Mouse (Mus musculus) embryonic facial prominence, embryonic 10.5 days (tissue): ENCODE results near the gene Rrp9. TPM values are rescaled to one million over a fixed set of nuclear protein-coding genes. Genes with fewer than 3 reads are reported as not detected.
A peak's percentile ranks its signal among the peaks of the same experiment; 100 is the strongest.

ENCODE experiments used
- DNase-seq: peaks from one replicate; pipeline ENCODE4 v3.0.0-alpha.2; 2017; ENCODE audit warnings: low spot score
- H3K27ac ChIP-seq: fragments of 300-500 bp; sonication (generic); replicated peaks from 2 replicates; pipeline ENCODE4 v1.5.1; 2016; ENCODE audit warnings: mild to moderate bottlenecking
- H3K27me3 ChIP-seq: fragments of 300-500 bp; sonication (generic); replicated peaks from 2 replicates; pipeline ENCODE4 v1.6.1; 2016; ENCODE audit warnings: low read depth, mild to moderate bottlenecking; ENCODE audit not compliant: poor library complexity, severe bottlenecking
- H3K36me3 ChIP-seq: fragments of 300-500 bp; sonication (generic); replicated peaks from 2 replicates; pipeline ENCODE4 v1.6.1; 2016; ENCODE audit warnings: mild to moderate bottlenecking, moderate library complexity
- H3K4me1 ChIP-seq: fragments of 300-500 bp; sonication (generic); 2 replicates; pipeline ENCODE4 v1.6.1; 2016
- H3K4me3 ChIP-seq: fragments of 300-500 bp; sonication (generic); 2 replicates; pipeline ENCODE4 v1.5.1; 2016; ENCODE audit warnings: mild to moderate bottlenecking, moderate library complexity
- H3K9me3 ChIP-seq: fragments of 300-500 bp; sonication (generic); 2 replicates; pipeline ENCODE4 v1.6.1; 2016; ENCODE audit warnings: mild to moderate bottlenecking
- WGBS: fragments of 180-500 bp; shearing (Covaris S2); methylation state at CpG from one replicate; pipeline ENCODE4 v1.1.7; 2016; 5-methylcytosine and 5-hydroxymethylcytosine counted together
- polyA plus RNA-seq: library from polyadenylated mRNA; unstranded; fragments of >200 nt; fragmentation: Nextera tagmentation; extraction: Ambion mirVana; gene quantifications from 2 replicates; pipeline ENCODE4 v1.2.1, GENCODE M21; 2016

The Rrp9 gene
- polyA plus RNA-seq, 1 experiment from 2014 or later = 77.5 TPM

DNA sequence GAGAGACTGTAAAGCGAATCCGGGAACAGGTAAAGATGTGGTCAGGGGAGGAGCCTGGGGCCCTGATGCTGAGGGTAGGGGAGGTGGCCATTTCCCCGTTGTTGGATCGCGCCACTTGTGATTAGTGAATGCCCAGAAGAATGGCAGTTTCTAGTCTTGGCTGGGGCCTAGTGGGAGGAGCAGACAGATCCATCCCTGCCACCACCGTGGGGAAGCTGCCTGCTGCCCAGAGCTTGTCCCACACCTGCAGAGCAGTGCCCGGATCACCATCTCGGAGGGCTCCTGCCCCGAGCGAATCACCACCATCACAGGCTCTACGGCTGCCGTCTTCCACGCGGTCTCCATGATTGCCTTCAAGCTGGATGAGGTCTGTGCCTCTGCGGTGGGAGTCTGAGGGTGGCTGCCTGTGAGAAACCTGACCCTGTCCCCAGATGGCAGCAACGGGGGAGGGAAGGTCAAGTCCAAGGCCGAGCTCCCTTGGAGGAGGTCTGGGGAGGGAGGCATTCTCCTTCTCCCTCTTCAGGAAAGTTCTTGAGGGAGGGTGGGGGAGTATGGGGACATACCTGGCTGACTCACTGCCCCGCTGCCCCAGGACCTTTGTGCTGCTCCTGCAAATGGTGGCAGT, 15.2 kb upstream of the Rrp9 start:
- Histone ChIP-seq H3K36me3 (peaks cover 98% of the 10 kb centered on the region), H3K27me3 (peaks cover 26% of the 10 kb centered on the region), H3K9me3 (no peaks in the 10 kb centered on the region), H3K4me3 (peak overlapping the region; percentile 26), H3K27ac (peak overlapping the region; percentile 4; the same call in 1 of the 2 replicates), H3K4me1 (peaks cover 98% of the 10 kb centered on the region)
- WGBS = 77% methylated on average over 18 of the region's 18 CpGs
- DNase-seq = peak; percentile 21

DNA sequence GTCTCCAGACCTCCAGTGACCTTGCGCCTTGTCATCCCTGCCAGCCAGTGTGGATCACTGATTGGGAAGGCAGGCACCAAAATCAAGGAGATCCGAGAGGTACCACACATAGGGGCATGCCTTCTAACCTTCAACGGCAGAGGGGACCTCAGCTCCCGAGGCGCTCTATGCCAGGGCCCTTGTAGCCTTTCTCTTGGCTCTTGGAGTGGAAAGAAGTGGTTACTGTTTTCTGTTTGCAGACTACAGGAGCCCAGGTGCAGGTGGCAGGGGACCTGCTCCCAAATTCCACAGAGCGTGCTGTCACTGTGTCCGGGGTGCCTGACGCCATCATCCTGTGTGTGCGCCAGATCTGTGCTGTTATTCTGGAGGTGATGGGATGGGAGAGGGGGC, 14.7 kb upstream of the Rrp9 start:
- Histone ChIP-seq H3K9me3 (no peaks in the 10 kb centered on the region), H3K4me1 (peaks cover 97% of the 10 kb centered on the region), H3K27ac (no peak overlapping the region), H3K27me3 (peaks cover 31% of the 10 kb centered on the region), H3K4me3 (no peak overlapping the region), H3K36me3 (peaks cover 100% of the 10 kb centered on the region)
- DNase-seq = no peak
- WGBS = 88% methylated on average over 9 of the region's 9 CpGs

DNA sequence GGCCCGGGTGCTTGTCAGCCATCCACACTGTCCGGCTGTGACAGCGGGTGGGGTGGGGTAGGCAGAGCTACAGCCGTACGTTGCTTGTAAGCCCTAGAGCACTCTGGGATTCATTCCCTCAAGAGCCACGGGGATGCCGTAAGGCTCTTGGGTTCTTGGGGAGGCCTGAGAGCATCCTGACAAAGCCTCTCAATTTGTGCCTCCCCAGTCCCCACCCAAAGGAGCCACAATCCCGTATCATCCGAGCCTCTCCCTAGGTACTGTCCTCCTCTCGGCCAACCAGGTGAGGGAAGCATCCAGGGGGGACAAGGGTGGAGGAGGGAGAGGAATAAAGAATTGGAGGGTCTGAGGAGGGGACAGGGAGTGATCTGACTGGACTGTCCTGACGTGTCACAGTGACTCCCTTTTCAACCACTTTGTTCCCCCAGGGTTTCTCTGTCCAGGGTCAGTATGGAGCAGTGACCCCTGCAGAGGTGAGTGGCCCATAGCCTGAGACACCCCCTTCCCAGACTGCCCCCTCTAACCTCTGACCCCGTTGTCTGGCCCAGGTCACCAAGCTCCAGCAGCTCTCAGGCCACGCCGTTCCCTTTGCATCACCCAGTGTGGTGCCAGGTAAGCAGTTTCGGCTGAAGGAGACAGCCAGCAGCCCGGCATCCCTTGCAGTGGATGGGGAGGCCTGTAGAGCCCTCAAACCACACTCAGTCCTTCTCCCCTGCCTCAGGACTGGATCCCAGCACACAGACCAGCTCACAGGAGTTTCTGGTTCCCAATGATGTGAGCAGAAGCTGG, 13.9 kb upstream of the Rrp9 start:
- H3K4me1 ChIP-seq = peaks cover 89% of the 10 kb centered on the region
- peaks cover 33% of the 10 kb centered on the region for H3K27me3 ChIP-seq
- 85% methylated on average over 16 of the region's 16 CpGs for WGBS
- H3K9me3 ChIP-seq = no peaks in the 10 kb centered on the region
- peaks cover 97% of the 10 kb centered on the region for H3K36me3 ChIP-seq
- DNase-seq = no peak
- H3K4me3 ChIP-seq = no peak overlapping the region
- no peak overlapping the region for H3K27ac ChIP-seq

DNA sequence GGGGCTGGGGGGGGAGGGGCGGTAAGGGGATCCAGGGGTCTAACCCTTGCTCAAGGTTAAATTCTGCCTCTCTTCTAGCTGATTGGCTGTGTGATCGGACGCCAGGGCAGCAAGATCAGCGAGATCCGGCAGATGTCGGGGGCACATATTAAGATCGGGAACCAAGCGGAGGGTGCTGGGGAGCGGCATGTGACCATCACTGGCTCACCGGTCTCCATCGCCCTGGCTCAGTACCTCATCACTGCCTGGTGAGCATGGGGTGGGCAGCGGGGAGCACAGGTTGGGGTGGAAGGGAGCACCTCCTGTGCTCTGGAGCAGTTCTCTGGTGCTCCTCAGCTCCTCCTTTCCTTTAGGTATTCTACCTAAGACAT, 13.3 kb upstream of the Rrp9 start:
- no peak overlapping the region for H3K27ac ChIP-seq
- no peak for DNase-seq
- H3K36me3 ChIP-seq = peaks cover 94% of the 10 kb centered on the region
- H3K4me3 ChIP-seq = no peak overlapping the region
- peaks cover 83% of the 10 kb centered on the region for H3K4me1 ChIP-seq
- WGBS = 91% methylated on average over 12 of the region's 12 CpGs
- H3K9me3 ChIP-seq = no peaks in the 10 kb centered on the region
- peaks cover 33% of the 10 kb centered on the region for H3K27me3 ChIP-seq

DNA sequence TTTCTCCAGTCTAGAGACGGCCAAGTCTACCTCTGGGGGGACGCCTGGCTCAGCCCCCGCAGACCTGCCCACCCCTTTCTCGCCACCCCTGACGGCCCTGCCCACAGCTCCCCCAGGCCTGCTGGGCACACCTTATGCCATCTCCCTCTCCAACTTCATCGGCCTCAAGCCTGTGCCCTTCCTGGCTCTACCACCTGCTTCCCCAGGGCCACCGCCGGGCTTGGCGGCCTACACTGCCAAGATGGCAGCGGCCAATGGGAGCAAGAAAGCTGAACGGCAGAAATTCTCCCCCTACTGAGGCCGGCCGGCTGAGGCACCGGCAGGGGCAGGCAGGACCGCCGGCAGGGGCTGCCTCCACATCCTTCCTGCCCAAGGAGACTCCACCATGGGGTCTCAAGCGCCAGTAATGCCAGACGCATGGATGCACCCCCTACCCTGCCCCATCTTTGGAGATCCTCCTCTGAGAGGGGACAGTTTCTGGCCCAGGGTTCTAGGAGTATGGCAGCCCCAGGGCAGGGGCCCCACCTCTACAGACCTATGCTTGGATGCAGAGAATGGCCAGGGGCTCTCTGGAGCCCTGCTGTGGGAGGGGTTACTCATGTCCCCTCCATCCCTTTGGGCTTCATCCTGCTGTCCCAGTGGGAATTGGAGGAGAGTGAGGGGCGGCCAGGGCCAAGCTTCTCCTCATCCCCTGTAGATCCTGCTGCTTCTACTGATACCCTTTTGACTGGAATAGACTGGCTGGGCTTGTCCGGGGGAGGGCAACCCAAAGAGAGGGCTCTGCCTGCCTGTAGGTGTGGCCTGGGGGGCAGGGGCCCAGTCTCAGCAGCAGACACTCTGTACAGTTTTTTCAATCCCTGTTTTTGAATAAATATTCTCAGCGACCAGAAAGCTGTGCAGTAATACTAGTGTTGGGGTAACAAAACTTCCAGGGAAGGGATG, 12.4 kb upstream of the Rrp9 start:
- Histone ChIP-seq H3K27me3 (peaks cover 33% of the 10 kb centered on the region), H3K9me3 (no peaks in the 10 kb centered on the region), H3K36me3 (peaks cover 84% of the 10 kb centered on the region), H3K4me3 (peak overlapping the region; percentile 32), H3K4me1 (peaks cover 73% of the 10 kb centered on the region), H3K27ac (0 out of 2 replicates have a peak overlapping the region, but pooled peaks have one; percentile 14)
- WGBS = 89% methylated on average over 21 of the region's 21 CpGs
- peak; percentile 16 for DNase-seq

DNA sequence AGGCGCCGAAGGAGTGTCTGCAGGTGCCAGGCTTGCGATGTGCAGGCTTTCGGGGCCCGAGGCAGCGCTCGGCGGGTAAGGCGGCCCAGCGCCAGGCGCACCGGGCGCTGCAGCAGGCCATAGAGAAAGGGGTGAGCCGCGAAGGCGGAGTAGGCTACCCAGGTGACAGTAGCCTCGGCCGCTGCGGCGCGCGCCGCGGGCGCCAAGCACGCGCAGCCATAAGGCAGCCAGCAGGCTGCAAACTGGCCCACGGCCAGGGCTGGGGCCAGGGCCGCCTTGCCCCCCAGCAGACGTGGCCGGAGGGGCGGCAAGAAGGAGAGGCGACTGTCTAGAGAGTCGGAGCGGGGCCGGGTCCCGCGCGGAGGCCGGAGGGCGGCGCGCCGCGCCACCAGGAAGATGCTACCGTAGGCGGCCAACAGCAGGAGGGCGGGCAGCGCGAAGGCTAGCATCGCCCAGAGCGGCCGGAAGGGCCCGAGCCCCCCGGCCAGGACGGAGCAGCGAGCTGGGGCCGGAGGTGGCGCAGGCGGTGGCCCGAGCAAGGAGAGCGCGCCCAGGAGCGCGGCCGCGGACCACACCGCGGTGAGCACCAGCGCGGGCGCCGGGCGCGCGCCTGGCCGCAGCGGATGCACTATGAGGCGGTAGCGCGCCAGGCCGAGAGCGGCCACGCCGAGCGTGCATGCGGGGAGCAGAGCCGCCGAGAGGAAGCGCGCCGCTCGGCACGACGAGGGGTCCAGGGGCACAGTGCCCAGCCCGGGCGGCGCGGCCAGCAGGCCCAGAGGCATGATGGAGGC, 10.8 kb upstream of the Rrp9 start:
- H3K4me1 ChIP-seq = peaks cover 68% of the 10 kb centered on the region
- H3K9me3 ChIP-seq = no peaks in the 10 kb centered on the region
- peak overlapping the region; percentile 62 for H3K4me3 ChIP-seq
- WGBS = 2% methylated on average over 99 of the region's 99 CpGs
- peaks cover 69% of the 10 kb centered on the region for H3K36me3 ChIP-seq
- peak overlapping the region; percentile 84 for H3K27ac ChIP-seq
- H3K27me3 ChIP-seq = peaks cover 33% of the 10 kb centered on the region
- DNase-seq = peak; percentile 79

DNA sequence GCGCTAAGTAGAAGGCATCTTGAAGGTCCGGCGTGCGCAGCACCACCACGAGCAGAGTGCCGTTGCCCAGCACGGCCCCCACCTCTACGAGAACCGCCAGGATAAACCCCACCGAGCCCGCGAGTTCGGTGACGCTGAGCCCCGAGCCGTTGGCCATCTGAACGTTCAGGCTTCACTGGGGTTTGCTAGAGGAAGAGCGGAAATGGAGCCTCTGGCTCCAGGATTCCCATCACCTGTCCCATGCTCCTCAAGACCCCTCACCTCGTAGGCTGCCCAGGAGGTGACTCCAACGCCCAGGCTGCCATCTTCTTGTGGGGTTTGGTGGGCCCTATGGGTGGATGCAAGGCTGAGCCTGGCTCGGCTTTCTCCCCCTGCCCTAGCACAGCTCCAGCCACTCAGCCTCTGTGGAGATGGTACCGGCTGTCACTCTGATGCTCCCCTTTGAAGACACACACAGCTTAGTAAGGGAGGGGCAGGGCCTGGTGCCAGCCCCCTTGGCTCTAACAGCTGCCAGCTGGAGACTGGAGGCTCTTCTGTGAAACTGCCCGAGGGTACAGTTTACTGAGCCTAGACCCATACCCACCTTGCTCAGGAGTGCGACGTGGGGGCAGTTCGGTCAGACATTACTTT, 10.1 kb upstream of the Rrp9 start, which contains the start of gene Gpr62:
Gpr62 (minus strand) TSS at position 368 of the 630 bp plus-strand sequence.
- Histone ChIP-seq H3K4me3 (peak within 1 kb of the TSS; percentile 62), H3K27me3 (peaks cover 33% of the 10 kb centered on the region), H3K4me1 (peaks cover 62% of the 10 kb centered on the region), H3K27ac (peak within 1 kb of the TSS; percentile 84), H3K9me3 (no peaks in the 10 kb centered on the region), H3K36me3 (peaks cover 61% of the 10 kb centered on the region)
- 34% methylated on average over 26 of the region's 26 CpGs for WGBS
- DNase-seq = no peak

DNA sequence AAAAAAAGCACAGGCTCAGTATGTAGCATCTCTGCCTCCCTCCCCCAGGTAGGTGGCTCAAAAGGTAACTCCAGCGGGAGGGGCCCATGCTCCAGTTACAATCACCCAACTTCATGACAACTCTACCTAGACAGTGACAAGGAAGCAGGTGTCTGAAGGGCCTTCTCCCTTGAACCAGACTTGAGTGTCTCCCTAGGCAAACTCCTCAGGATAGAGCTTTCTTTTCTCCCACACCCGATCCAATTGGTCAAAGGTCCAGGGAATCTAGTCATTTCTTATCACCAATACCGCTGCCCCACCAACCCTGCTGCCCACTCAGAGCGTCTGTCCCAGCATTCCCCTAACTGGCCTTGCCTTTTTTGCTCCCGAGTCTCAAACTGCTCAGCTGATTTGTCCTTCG, 9.0 kb upstream of the Rrp9 start:
- Histone ChIP-seq H3K27ac (no peak overlapping the region), H3K27me3 (peaks cover 39% of the 10 kb centered on the region), H3K36me3 (peaks cover 51% of the 10 kb centered on the region), H3K4me1 (peaks cover 61% of the 10 kb centered on the region), H3K9me3 (no peaks in the 10 kb centered on the region), H3K4me3 (no peak overlapping the region)
- 89% methylated on average over 6 of the region's 6 CpGs for WGBS
- DNase-seq = no peak

DNA sequence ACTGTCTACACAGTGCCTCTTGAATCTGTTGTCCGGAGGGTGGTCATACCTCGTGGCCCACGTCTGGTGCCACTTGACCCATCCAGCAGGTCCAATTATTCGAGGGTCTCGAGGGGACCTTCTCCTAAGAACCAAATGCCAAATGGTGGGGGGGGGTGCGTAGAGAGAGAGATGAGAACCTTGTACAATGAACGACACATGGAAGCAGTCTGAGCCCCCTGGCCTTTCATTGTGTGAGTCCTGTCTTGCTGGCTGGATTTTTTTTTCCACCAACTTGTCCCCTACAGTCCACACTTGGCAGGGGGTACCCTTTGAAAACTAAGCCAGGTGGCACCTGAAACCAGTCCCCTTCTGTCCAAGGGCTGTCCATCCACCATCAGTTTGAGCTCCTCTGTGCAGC, 8.0 kb upstream of the Rrp9 start:
- no peak overlapping the region for H3K4me3 ChIP-seq
- WGBS = 86% methylated on average over 7 of the region's 7 CpGs
- H3K9me3 ChIP-seq = no peaks in the 10 kb centered on the region
- H3K4me1 ChIP-seq = peaks cover 61% of the 10 kb centered on the region
- no peak overlapping the region for H3K27ac ChIP-seq
- H3K36me3 ChIP-seq = peaks cover 41% of the 10 kb centered on the region
- no peak for DNase-seq
- H3K27me3 ChIP-seq = peaks cover 38% of the 10 kb centered on the region

DNA sequence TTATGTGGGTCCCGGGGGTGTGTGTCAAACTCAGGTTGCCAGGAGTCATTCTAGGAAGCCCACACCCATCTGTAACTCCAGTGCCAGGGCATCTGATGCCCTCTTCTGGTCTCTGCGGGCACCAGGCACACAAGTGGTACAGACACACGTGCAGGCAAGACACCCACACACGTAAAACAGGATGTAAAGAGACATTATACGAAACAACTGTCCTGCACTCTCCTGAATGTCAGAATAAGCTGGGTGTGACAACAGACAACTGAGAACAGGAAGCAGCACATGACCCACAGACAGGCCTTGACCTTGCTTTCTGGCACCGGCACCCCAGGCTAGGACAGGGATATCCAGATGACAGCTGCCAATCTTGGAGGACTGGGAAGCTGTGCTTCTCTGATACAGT, 6.4 kb upstream of the Rrp9 start:
- Histone ChIP-seq H3K27me3 (peaks cover 23% of the 10 kb centered on the region), H3K36me3 (peaks cover 25% of the 10 kb centered on the region), H3K9me3 (no peaks in the 10 kb centered on the region), H3K4me1 (peaks cover 61% of the 10 kb centered on the region), H3K4me3 (no peak overlapping the region), H3K27ac (no peak overlapping the region; the same call in 1 of the 2 replicates)
- WGBS = 76% methylated on average over 6 of the region's 6 CpGs
- DNase-seq = no peak

DNA sequence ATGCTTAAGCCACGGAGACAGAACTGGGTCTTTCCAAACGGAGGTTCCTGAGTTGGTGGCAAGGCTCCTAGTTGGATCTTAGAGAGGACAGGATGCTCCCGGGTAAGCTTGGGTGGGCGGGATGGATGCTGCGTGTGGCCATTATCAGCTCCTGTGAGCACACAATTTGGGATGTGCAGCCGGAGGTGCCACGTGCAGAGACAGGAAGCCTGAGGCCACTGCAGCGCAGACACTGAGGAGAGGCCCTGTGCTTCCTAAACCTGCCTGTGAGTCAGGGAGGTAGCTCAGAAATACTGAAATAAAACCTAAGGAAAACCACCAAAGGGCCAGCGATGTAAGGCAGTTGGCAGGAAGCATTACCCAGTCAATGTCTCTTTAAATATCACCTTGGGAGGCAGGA, 6.0 kb upstream of the Rrp9 start:
- Histone ChIP-seq H3K27ac (no peak overlapping the region; the same call in 1 of the 2 replicates), H3K4me3 (no peak overlapping the region), H3K4me1 (peaks cover 61% of the 10 kb centered on the region), H3K9me3 (no peaks in the 10 kb centered on the region), H3K27me3 (peaks cover 18% of the 10 kb centered on the region; the same call in 1 of the 2 replicates), H3K36me3 (peaks cover 20% of the 10 kb centered on the region)
- no peak for DNase-seq
- 68% methylated on average over 9 of the region's 9 CpGs for WGBS
